Mouse (Mus musculus) left cerebral cortex, adult 2 months (tissue): ENCODE measurements around the gene Cyb5rl. TPM values are rescaled to one million over a fixed set of nuclear protein-coding genes. Genes with fewer than 3 reads are reported as not detected.
"Not testable (repeated sequence)": the region's sequence is repeated elsewhere in the genome, so short reads cannot be mapped to it uniquely, and the experiment has no call there.

Experiments used
- DNase-seq, 2 experiments: peaks; one replicate each; pipeline ENCODE4 v3.0.0; 2021 to 2022; ENCODE audit warnings: low spot score in 2 of 2, mixed read lengths in 1 of 2; ENCODE audit errors: extremely low spot score in 1 of 2
- H3K27ac ChIP-seq: fragments of 200-600 bp; 2 replicates; pipeline ENCODE4 v1.8.1; 2022
- H3K4me3 ChIP-seq: fragments of 200-600 bp; 2 replicates; pipeline ENCODE4 v1.8.1; 2022
- CTCF ChIP-seq: fragments of 200-600 bp; IDR thresholded peaks from 2 replicates; pipeline ENCODE4 v1.8.1; 2022; ENCODE audit warnings: antibody characterized with exemption, mild to moderate bottlenecking, moderate library complexity
- intact Hi-C: fragments of 180-260 bp; cut with DNase I; formaldehyde crosslinking; loops from one replicate; pipeline ENCODE4 v1.15.1; 2025
- total RNA-seq, 2 experiments: library from RNA; stranded (reverse); gene quantifications; 2 replicates each; pipeline ENCODE4 v1.2.3; 2021

The Cyb5rl gene
- total RNA-seq, 2 experiments from 2014 or later = 7.4 to 8.8 TPM

DNA sequence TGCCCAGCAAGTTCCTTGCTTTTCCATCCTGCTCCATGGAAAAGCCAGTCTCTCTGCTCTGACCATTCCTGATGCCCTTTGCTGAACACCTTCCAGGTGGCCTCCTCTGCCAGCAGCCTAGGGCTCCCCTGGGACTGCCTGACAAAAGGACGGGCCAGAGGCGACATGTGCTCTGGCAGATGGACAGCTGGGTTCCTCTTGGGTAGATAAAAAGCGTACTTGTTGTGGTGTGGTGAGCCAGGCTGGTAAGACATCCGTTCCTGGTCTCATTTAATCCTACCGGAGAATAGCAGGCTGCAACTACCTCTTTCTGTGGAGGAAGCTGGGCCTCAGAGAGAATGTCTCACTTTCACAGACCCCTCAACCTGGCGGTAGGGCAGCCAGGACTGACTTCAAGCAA lies 29.3 kb downstream of the Cyb5rl start:
- Histone ChIP-seq H3K4me3 (no peak overlapping the region), H3K27ac (no peak overlapping the region)
- TF ChIP-seq CTCF = no peak
- intact Hi-C loops = no loop called here
- DNase-seq = no peak

DNA sequence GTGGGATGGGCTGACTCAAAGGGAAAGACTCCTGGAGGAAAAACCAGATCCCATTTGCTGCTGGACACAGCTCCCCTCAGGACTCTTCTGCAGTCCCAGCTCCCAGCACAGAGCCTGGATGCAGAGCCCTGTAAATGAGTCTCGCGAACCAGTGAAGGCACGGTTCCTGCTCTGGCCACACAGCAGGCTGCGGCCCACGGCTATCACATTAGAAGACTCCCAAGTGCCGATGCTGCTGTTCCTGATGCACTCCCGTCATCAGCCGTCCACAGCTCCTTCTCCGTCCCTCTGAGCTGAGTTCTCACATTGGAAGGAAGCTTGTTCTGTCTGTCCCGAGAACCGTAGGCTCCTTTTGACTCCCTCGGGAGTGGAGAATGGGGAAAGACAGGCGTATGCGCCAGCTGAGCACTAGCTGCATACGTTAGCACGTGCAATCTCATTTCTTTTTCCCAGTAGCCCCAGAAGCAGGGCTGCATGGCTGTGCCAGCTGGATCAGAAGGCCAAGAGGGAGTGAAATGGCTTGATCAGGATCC lies 30.1 kb downstream of the Cyb5rl start, which contains the start of gene Cdcp2:
Gene Cdcp2 (plus strand): TSS at position 51 of the 533 bp plus-strand sequence.
- intact Hi-C loops = no loop called here
- TF ChIP-seq CTCF = no peak
- no peak within 1 kb of the TSS for H3K4me3 ChIP-seq
- H3K27ac ChIP-seq = no peak within 1 kb of the TSS
- no peak for DNase-seq

DNA sequence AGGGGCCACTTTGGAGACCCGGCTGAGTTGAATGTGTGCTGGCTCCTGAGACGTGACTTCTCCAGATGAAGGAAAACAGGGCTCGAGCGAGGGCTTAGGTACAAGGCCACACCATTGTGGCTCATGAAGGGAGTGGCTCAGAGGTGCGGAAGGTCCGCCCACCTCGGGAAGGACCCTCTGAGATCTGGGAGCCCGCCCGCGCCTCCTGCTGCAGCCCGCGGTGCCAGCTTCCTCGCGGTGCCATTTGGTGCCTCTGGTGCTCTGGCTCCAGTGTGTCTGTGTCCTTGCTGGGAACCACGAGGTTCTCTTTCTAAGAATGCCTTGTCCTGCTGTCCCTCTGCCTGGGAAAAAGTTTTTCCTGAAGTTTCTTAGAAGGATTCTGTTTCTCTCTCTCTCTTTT lies 31.1 kb downstream of the Cyb5rl start:
- TF ChIP-seq CTCF = no peak
- H3K27ac ChIP-seq = no peak overlapping the region
- no peak for DNase-seq
- no peak overlapping the region for H3K4me3 ChIP-seq
- intact Hi-C loops = no loop called here

DNA sequence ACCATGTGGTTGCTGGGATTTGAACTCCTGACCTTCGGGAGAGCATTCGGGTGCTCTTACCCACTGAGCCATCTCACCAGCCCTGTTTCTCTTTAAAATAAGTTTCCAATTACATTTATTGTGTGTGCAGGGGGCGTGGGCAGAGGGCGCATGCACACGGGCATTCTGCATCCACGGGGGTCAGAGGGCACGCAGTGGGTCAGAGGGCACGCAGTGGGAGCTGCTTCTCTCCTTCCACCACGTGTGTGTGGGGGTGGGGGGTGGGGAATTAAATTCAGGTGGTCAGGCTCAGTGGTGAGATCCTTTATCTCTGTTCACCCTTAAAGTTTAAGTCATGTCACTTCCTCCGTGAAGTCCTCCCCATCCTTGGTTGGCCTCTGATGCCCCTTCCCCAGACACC lies 31.6 kb downstream of the Cyb5rl start:
- no peak for DNase-seq
- TF ChIP-seq CTCF = no peak
- Histone ChIP-seq H3K4me3 (no peak overlapping the region), H3K27ac (no peak overlapping the region)
- intact Hi-C loops = no loop called here

DNA sequence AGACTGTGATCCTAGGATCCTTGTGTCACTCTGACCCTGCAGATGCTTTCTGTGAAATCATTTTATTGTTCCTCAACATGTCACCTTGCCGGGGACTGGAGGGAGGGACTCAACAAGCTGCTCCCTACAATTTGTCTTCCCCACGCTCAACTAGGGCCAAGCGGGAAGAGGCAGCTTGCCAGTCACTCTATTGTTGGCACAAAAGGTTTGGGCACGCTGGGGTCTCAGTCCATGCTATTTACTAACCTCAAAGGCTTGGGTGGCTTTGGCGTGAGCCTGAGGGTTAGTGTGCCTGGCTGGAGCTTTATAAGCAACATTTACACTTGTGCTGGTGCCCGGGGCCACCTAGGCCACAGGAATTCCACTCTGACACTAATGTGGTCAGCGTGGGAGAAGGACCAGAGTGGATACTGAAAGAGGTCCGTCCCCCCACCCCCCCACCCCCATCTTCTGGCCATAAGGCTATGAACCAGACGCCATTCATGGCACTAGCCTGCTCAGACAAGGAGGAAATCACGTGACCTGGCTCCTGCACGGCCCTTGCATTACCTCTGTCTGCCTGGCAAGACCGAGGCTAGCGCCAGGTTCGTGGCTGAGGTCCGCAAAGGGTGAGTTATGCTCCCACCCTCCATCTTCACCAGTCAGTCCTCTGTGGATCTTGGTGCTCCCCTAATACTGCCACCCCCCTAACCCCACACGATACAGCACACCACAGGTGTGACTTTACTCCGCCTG lies 32.2 kb downstream of the Cyb5rl start:
- no peak for DNase-seq
- H3K4me3 ChIP-seq = no peak overlapping the region
- no peak for TF ChIP-seq CTCF
- intact Hi-C loops = no loop called here
- H3K27ac ChIP-seq = no peak overlapping the region

DNA sequence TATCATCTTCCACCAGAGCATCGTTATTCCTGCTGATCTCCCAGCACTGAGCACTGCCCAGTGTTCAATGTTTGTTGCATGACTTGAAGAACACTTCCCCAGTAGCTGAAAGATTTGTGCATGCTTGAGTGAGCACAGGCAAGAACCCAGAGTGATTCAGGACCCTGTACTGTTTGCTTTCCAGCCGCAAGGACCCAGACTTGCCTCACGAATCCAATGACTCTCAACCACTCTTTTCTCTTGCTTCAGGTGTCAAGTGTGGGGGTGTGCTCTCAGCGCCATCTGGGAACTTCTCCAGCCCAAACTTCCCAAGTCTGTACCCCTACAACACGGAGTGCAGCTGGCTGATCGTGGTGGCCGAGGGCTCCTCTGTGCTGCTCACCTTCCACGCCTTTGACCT lies 35.4 kb downstream of the Cyb5rl start:
- no peak overlapping the region for H3K4me3 ChIP-seq
- intact Hi-C loops = no loop called here
- TF ChIP-seq CTCF = no peak
- no peak overlapping the region for H3K27ac ChIP-seq
- DNase-seq = no peak

DNA sequence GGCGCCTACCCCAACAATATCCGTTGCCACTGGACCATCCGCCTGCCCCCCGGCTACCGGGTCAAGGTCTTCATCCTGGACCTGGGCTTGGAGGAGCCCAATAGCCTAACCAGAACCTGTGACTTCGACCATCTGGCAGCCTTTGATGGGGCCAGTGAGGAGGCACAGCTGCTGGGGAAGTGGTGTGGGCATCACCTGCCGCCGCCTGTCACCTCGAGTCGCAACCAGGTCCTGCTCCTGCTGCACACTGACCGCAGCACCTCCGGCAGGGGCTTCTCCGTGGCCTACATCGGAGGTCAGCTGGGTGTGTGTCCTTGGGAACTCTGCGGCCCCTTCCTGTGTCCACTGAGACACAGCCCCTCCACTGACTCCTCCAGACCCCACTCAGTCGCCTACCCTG lies 40.0 kb downstream of the Cyb5rl start:
- TF ChIP-seq CTCF = no peak
- no peak overlapping the region for H3K4me3 ChIP-seq
- no peak overlapping the region for H3K27ac ChIP-seq
- intact Hi-C loops = no loop called here
- DNase-seq = no peak

DNA sequence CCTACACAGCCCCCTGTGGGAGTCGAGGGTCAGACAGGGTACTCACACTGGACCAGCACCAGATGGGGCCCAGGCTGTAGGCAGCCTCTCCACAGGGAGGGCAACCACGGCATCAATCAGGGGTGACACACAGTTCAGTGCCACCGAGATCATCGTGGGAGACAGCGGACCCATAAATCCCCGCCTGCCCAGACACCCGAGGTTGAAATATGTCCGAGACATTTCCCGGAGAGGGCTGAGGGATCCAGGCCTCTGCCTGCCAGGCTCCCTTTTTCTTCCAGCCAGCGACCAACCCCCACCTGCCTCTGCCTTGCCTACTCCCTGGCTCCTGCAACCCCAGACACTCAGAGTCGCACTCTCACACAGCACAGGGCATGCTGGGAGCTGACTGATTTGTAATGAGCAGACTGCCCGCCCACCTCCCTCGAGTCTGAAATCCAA lies 41.5 kb downstream of the Cyb5rl start:
- intact Hi-C loops = no loop called here
- peak; percentile 23 to 26 for DNase-seq
- H3K4me3 ChIP-seq = no peak overlapping the region
- TF ChIP-seq CTCF = no peak
- no peak overlapping the region for H3K27ac ChIP-seq

DNA sequence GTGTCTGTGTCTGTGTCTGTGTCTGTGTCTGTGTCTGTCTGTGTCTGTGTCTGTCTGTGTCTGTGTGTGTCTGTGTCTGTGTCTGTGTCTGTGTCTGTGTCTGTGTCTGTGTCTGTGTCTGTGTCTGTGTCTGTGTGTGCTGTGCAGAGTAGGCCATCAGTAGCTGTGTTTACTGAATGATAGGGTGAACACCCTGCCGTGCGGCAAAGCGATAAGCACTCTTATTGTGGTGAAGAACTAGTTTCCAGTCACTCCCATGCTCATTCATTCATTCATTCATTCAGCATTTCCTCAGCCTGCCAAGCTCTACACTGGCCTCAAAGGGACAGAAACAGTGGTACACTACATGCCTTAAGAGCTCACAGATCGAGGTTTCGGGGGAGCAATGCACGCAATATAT lies 42.4 kb downstream of the Cyb5rl start:
- DNase-seq, H3K4me3 ChIP-seq, H3K27ac ChIP-seq, intact Hi-C loops: not testable (repeated sequence)

DNA sequence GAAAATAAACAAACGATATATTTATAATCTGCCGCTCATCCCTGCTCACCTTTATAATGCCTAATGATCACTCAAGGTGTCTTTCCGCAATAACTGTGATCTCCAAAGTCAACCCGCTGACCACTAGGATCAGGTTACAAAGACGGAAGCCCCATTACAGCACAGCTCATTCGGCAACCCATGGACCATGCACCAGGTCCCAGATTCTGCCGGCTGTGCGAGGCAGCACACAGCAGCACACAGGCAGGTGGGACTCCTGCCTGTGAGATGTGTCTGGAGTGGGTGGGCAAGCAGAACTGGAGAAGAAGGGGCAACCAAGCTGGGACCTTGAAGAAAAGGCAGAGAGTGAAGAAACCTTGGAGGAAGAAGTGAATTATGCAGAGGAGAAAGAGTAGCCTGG lies 47.5 kb downstream of the Cyb5rl start:
- no peak overlapping the region for H3K27ac ChIP-seq
- intact Hi-C loops = no loop called here
- H3K4me3 ChIP-seq = no peak overlapping the region
- DNase-seq = no peak
- no peak for TF ChIP-seq CTCF

DNA sequence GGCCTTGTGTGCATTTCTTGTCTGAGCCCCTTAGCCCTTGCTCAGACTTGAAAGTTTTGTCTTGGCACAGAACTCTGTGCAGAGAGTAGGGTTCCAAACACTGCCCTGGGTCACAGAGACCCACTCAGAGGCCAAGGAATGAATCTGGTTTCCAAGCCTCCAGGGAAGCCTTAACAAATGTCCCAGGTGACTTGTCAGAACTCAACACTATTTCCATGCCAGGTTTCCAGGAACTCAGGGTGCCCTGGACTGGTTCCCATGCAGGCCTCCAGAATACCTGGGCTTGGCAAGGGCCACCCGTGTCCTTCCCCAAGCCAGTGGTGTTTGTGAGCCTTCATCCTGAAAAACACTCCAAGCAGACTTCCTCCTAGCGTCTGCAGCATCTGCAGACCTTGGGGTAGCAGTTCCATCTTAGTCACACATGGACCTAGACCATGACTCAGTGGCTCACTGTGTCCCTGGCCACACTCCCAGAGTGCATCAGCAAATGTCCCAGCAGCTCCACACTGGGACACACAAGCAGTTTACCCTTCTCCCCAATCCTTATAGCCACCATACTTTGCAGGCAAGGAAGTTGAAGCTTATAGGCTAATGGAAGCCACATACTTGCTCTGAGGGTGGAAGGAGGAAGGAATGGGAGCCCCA lies 51.1 kb downstream of the Cyb5rl start:
- DNase-seq = no peak
- intact Hi-C loops = no loop called here
- Histone ChIP-seq H3K27ac (no peak overlapping the region), H3K4me3 (no peak overlapping the region)
- TF ChIP-seq CTCF = no peak

DNA sequence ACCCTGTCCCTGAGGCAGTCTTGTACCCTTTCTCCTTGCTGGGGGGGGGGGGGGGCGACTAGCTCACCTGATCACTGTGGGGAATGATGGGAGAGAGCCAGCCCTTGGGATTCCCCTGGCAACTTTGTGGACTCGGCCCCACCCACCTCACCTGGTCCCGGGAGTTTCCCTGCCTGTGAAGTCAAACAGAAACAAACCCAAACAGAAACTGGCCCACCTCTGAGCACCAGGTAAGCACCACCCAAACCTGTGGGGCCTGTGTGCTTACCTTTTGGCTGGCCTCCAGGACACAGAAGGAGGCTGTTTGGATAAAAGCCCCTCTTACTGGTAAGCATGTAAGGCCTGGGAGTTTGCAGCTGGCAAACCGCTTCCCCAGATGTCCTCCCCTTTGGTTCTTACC lies 52.3 kb downstream of the Cyb5rl start:
- H3K4me3 ChIP-seq = no peak overlapping the region
- DNase-seq = no peak
- H3K27ac ChIP-seq = no peak overlapping the region
- TF ChIP-seq CTCF = no peak
- intact Hi-C loops = no loop called here

DNA sequence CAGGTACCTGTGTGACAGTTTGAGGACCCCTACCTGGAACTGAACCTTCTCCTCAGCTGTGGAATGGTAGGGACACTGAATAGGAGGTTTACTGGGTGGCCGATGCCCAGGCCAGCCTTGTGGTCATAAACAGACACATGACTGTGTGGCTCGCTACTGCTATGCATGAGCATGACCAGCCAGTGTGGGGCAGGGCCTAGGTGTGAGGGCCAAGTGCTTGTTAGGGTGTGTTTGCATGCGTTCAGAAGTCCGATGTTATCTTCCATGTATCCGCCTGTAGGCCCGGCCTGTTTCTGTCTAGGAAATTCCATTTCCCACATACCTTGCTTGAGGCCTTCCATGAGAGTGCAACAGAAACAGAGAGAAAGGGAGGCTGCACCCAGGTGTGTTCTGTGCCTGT lies 53.9 kb downstream of the Cyb5rl start:
- Histone ChIP-seq H3K4me3 (no peak overlapping the region), H3K27ac (no peak overlapping the region)
- no peak for TF ChIP-seq CTCF
- DNase-seq = no peak
- intact Hi-C loops = no loop called here
